Mouse (Mus musculus) hindbrain, embryonic 15.5 days (tissue): Measurements from ENCODE around the gene Ikzf3. TPM values are rescaled to one million over a fixed set of nuclear protein-coding genes. Genes with fewer than 3 reads are reported as not detected.

Source experiments
- ATAC-seq: fragments of 200-750 bp; cut with Nextera tagmentation; 2 replicates; pipeline ENCODE4 v1.8.0; 2017; ENCODE audit warnings: low read depth, moderate number of reproducible peaks, moderate TSS enrichment; ENCODE audit not compliant: low FRiP score
- H3K27ac ChIP-seq: fragments of 300-500 bp; sonication (generic); replicated peaks from 2 replicates; pipeline ENCODE4 v1.5.1; 2015; ENCODE audit warnings: mild to moderate bottlenecking, inconsistent platforms
- H3K27me3 ChIP-seq: fragments of 300-500 bp; sonication (generic); 2 replicates; pipeline ENCODE4 v1.6.1; 2015; ENCODE audit warnings: control low read depth, inconsistent platforms
- H3K36me3 ChIP-seq: fragments of 300-500 bp; sonication (generic); 2 replicates; pipeline ENCODE4 v1.6.1; 2015; ENCODE audit warnings: control low read depth, inconsistent platforms
- H3K4me1 ChIP-seq: fragments of 300-500 bp; sonication (generic); replicated peaks from 2 replicates; pipeline ENCODE4 v1.6.1; 2015; ENCODE audit warnings: control low read depth, inconsistent platforms
- H3K4me2 ChIP-seq: fragments of 300-500 bp; sonication (generic); 2 replicates; pipeline ENCODE4 v1.6.1; 2015; ENCODE audit warnings: moderate library complexity, mild to moderate bottlenecking, inconsistent platforms
- H3K4me3 ChIP-seq: fragments of 300-500 bp; sonication (generic); 2 replicates; pipeline ENCODE4 v1.5.1; 2015; ENCODE audit warnings: mild to moderate bottlenecking, inconsistent platforms
- H3K9ac ChIP-seq: fragments of 300-500 bp; sonication (generic); 2 replicates; pipeline ENCODE4 v1.6.1; 2015; ENCODE audit warnings: inconsistent platforms
- H3K9me3 ChIP-seq: fragments of 300-500 bp; sonication (generic); 2 replicates; pipeline ENCODE4 v1.6.1; 2016; ENCODE audit warnings: control low read depth, inconsistent platforms
- WGBS: fragments of 180-500 bp; shearing (Covaris S2); methylation state at CpG from one replicate; pipeline ENCODE4 v1.1.7; 2015; 5-methylcytosine and 5-hydroxymethylcytosine counted together
- polyA plus RNA-seq: library from polyadenylated mRNA; unstranded; fragments of >200 nt; fragmentation: Nextera tagmentation; extraction: Ambion mirVana; gene quantifications from 2 replicates; pipeline ENCODE4 v1.2.1, GENCODE M21; 2015

Ikzf3 gene
- polyA plus RNA-seq, 1 experiment from 2014 or later = not detected

GRCm38 (mm10) chr11:98493394-98493793, 52.4 kb downstream of the Ikzf3 start:
- no peak for ATAC-seq
- H3K9ac ChIP-seq = no peak overlapping the region
- H3K4me3 ChIP-seq = no peak overlapping the region
- no peak overlapping the region for H3K27ac ChIP-seq
- H3K36me3 ChIP-seq = no peaks in the 10 kb centered on the region
- no peaks in the 10 kb centered on the region for H3K9me3 ChIP-seq
- no peaks in the 10 kb centered on the region for H3K27me3 ChIP-seq
- 60% methylated on average over 9 of the region's 9 CpGs for WGBS
- no peak overlapping the region for H3K4me2 ChIP-seq
- peaks cover 15% of the 10 kb centered on the region for H3K4me1 ChIP-seq

DNA sequence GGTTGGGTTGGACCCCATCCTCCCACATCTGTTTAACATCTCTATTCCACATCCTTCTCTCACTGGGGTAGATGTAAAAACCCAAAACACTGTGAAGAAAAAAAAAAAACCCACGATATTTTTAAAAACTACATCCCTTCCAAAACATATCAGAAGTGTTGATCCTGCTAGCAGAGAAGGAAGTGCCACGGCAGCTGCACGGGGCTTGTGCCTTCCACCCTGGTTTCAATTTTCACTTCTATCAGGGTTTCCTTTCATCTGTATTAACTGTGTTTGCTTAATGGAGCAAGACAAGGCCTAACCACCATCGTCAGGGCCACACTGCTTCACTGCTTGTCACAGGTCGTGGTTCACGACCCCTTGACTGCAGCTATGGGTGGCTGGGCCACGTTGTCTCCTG, 52.9 kb downstream of the Ikzf3 start:
- Histone ChIP-seq H3K36me3 (no peaks in the 10 kb centered on the region), H3K27ac (no peak overlapping the region), H3K4me3 (no peak overlapping the region), H3K27me3 (no peaks in the 10 kb centered on the region), H3K4me2 (no peak overlapping the region), H3K9ac (no peak overlapping the region), H3K9me3 (no peaks in the 10 kb centered on the region), H3K4me1 (peaks cover 14% of the 10 kb centered on the region)
- ATAC-seq = no peak
- WGBS = 15% methylated on average over 7 of the region's 7 CpGs

GRCm38 (mm10) chr11:98491571-98491970, 54.3 kb downstream of the Ikzf3 start:
- Histone ChIP-seq H3K4me1 (peaks cover 6% of the 10 kb centered on the region; the same call in 1 of the 2 replicates), H3K9ac (no peak overlapping the region), H3K4me2 (no peak overlapping the region), H3K9me3 (no peaks in the 10 kb centered on the region), H3K27me3 (no peaks in the 10 kb centered on the region), H3K27ac (no peak overlapping the region), H3K36me3 (no peaks in the 10 kb centered on the region), H3K4me3 (no peak overlapping the region)
- 90% methylated on average over 7 of the region's 7 CpGs for WGBS
- ATAC-seq = no peak

GRCm38 (mm10) chr11:98488540-98489234, 57.1 kb downstream of the Ikzf3 start:
- Histone ChIP-seq H3K4me1 (peaks cover 6% of the 10 kb centered on the region; the same call in 1 of the 2 replicates), H3K36me3 (no peaks in the 10 kb centered on the region), H3K9ac (no peak overlapping the region), H3K27ac (no peak overlapping the region), H3K27me3 (no peaks in the 10 kb centered on the region), H3K4me3 (no peak overlapping the region), H3K4me2 (no peak overlapping the region), H3K9me3 (no peaks in the 10 kb centered on the region)
- ATAC-seq = no peak
- WGBS = 63% methylated on average over 20 of the region's 20 CpGs

DNA sequence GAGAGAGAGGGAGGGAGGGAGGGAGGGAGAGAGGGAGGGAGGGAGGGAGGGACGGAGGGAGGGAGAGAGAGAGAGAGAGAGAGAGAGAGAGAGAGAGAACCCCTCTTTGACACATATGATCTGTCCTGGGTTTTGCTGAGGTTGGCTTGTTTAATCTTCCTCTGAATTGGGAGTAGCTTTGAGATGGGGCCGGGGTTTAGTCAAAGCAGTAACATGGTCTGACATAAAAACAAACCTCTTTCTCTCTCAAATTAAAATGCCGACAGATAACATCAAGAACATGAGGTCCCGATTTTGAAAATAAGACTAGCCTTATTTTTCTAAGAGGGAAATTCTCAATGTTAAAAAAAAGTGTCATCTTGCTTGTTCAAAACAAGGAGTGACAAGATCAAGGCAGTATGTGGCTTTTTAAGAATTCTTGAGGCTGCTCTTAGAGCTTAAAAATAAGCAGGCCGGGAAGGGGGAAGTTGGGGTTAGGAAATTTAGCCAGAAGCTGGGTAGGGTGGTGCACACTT, 58.2 kb downstream of the Ikzf3 start:
- Histone ChIP-seq H3K4me3 (no peak overlapping the region), H3K27me3 (no peaks in the 10 kb centered on the region), H3K4me2 (no peak overlapping the region), H3K4me1 (peaks cover 6% of the 10 kb centered on the region; the same call in 1 of the 2 replicates), H3K36me3 (no peaks in the 10 kb centered on the region), H3K9me3 (no peaks in the 10 kb centered on the region), H3K27ac (no peak overlapping the region), H3K9ac (no peak overlapping the region)
- 75% methylated on average over 5 of the region's 5 CpGs for WGBS
- ATAC-seq = no peak

DNA sequence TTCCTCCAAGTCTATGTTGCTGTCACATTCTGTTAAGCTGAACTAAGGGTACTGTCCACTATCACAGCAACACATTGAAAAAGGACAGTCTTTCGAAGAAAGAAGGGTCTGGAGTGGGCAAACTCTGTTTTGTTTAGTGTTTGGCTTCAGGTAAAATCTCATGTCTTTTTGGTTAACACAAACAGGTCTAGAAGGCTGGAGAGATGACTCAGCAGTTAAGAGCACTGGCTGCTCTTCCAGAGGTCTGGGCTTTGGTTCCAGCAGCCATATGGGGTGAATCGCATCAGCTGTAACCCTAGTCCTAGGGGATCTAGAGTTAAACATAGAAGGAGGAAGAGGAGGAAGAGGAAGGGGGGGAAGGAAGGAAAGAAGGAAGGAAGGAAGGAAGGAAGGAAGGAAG, 60.1 kb downstream of the Ikzf3 start:
- no peaks in the 10 kb centered on the region for H3K36me3 ChIP-seq
- H3K4me3 ChIP-seq = no peak overlapping the region
- no peak for ATAC-seq
- 94% methylated on average over 2 of the region's 2 CpGs for WGBS
- H3K27me3 ChIP-seq = no peaks in the 10 kb centered on the region
- H3K4me2 ChIP-seq = no peak overlapping the region
- peaks cover 6% of the 10 kb centered on the region; the same call in 1 of the 2 replicates for H3K4me1 ChIP-seq
- no peaks in the 10 kb centered on the region for H3K9me3 ChIP-seq
- H3K9ac ChIP-seq = no peak overlapping the region
- H3K27ac ChIP-seq = no peak overlapping the region

DNA sequence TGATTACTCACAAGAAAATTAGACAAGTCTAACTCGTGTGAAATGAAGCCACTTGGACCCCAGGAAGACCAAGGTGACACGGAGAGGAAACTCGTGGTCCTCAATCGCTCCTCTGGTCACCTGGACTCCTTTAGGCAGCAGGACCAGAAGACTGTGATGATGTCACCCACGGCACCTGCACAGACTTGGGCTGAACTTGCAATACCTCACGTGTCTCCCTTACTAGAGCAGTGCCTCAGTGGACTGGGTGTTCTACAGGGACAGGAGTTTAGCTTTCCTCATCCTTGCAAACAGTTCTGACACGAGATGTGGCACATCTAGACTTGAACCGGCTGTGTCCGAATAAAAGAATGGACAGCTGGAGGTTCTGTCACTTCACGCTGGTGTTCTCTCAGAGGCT, 63.8 kb downstream of the Ikzf3 start:
- ATAC-seq = no peak

DNA sequence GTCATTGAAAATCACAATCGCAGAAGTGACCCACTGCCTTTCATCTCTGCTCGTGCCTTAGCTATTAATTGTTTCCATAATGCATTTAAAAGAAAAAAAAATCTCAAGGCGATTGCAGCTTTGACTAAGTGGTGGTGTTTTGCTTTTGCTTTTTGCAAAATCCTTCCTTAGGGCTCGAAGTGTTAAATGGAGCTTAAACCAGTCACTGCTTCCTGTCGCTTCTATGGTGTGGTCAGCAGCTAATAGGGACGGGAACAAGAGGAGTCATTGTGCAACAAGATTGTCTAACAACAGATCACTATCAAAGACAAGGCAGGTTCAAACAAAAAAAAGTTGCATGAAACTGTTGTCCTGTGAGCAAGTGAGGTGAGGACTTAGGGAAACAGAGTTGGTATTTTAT, 64.6 kb downstream of the Ikzf3 start:
- Histone ChIP-seq H3K36me3 (no peaks in the 10 kb centered on the region), H3K9me3 (no peaks in the 10 kb centered on the region), H3K9ac (no peak overlapping the region), H3K27ac (no peak overlapping the region), H3K4me2 (no peak overlapping the region), H3K4me3 (no peak overlapping the region), H3K4me1 (no peaks in the 10 kb centered on the region), H3K27me3 (no peaks in the 10 kb centered on the region)
- no peak for ATAC-seq
- WGBS = 71% methylated on average over 6 of the region's 6 CpGs

More for the DNA sequence above, 63.8 kb downstream of the Ikzf3 start:
- Histone ChIP-seq H3K36me3 (no peaks in the 10 kb centered on the region), H3K27me3 (no peaks in the 10 kb centered on the region), H3K4me3 (no peak overlapping the region), H3K4me1 (no peaks in the 10 kb centered on the region), H3K9ac (no peak overlapping the region), H3K27ac (no peak overlapping the region), H3K9me3 (no peaks in the 10 kb centered on the region), H3K4me2 (no peak overlapping the region)
- WGBS = 81% methylated on average over 10 of the region's 10 CpGs

GRCm38 (mm10) chr11:98479940-98480497, 65.8 kb downstream of the Ikzf3 start:
- no peak overlapping the region for H3K27ac ChIP-seq
- no peaks in the 10 kb centered on the region for H3K27me3 ChIP-seq
- WGBS = 91% methylated on average over 12 of the region's 12 CpGs
- no peaks in the 10 kb centered on the region for H3K36me3 ChIP-seq
- no peaks in the 10 kb centered on the region for H3K4me1 ChIP-seq
- H3K9me3 ChIP-seq = no peaks in the 10 kb centered on the region
- H3K4me2 ChIP-seq = no peak overlapping the region
- H3K4me3 ChIP-seq = no peak overlapping the region
- no peak overlapping the region for H3K9ac ChIP-seq
- ATAC-seq = no peak

DNA sequence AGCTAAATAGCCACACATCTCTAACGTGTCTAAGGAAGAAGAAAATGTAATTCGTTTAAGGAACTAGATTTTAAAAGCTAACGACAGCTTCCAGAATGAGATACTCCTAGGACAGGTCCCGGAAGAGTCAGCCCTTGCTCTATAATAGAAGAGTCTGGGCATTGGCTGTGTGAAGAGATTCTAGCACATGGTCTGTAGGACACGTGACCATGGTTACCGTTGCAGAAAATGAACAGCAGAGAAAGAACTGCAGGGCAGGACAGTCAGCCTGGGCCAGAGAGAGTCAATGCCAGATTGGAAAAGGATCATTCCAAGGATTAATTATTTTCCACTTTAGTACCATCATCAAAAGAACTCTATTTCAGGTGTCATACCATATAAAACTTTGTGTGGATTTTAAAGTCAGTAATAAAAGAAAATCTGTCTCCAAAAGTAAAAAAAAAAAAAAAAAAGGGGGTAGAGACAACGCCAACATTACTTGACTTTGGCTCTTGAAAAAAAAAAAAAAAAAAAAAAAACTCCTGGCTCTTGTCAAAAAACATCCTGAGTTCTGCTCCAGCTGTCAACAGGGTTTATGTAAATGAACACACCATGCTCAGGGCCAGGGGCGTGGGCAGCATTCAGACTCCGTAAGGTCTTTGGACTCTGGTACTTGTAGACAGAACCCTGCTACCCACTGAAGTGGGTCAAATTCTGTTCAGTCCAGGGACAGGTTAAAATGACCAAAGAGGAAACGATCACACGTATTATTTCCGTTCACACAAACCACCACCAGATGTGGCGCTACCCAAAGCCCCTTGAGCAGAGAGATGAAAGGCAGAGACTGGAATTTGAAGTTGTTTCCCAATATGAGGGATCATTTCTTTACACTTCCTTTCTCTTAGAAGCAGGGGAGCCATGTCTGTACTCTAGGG, 66.5 kb downstream of the Ikzf3 start:
- H3K9me3 ChIP-seq = no peaks in the 10 kb centered on the region
- no peak for ATAC-seq
- H3K36me3 ChIP-seq = no peaks in the 10 kb centered on the region
- no peaks in the 10 kb centered on the region for H3K27me3 ChIP-seq
- H3K9ac ChIP-seq = no peak overlapping the region
- no peak overlapping the region for H3K4me2 ChIP-seq
- WGBS = 80% methylated on average over 13 of the region's 13 CpGs
- no peaks in the 10 kb centered on the region for H3K4me1 ChIP-seq
- H3K27ac ChIP-seq = no peak overlapping the region
- H3K4me3 ChIP-seq = no peak overlapping the region

DNA sequence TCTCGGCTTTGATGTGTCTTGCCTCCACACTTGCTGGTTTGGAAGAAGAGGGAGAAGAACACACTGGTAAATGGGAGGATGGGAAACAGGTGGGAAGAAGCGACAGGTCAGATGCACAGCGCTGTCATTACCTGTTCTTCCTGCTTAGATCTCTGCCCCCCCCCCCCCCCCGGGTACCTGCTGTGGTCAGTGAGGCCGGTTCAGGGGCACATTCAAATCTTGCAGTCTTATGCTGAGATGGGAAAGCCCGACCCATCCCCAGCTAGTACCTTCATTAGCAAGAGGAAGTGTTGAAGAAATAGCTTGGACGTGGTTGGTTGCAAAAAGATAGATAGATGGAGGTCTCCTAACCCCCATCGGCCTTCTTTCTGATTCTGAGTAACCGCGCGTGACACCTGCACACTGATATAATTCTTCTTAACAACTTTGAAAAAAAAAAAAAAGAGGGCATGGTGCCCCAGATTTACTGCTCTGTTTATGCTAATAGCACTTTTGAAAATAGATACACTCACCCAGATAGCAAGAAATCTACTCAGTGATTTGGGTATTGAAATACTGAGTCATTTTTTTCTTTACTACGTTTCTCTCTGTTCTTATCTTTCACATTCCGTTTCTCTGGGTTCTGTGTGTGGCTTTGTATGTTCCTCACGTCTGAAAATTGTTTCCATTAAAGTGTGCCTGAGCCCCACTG, 68.7 kb downstream of the Ikzf3 start:
- H3K27me3 ChIP-seq = no peaks in the 10 kb centered on the region
- H3K9ac ChIP-seq = no peak overlapping the region
- no peak overlapping the region for H3K27ac ChIP-seq
- H3K9me3 ChIP-seq = no peaks in the 10 kb centered on the region
- no peak for ATAC-seq
- WGBS = 74% methylated on average over 14 of the region's 14 CpGs
- H3K36me3 ChIP-seq = no peaks in the 10 kb centered on the region
- H3K4me2 ChIP-seq = no peak overlapping the region
- H3K4me1 ChIP-seq = no peaks in the 10 kb centered on the region
- no peak overlapping the region for H3K4me3 ChIP-seq
